Mouse (Mus musculus) bone marrow, adult 2 months (tissue): ENCODE measurements around the gene Neb. TPM values are rescaled to one million over a fixed set of nuclear protein-coding genes. Genes with fewer than 3 reads are reported as not detected.

Source experiments
- H3K27ac ChIP-seq: fragments of 200-500 bp; 2 replicates; pipeline ENCODE4 v1.5.1; 2012; ENCODE audit warnings: low read depth, mild to moderate bottlenecking, control low read depth, inconsistent platforms, low read length; ENCODE audit not compliant: control insufficient read depth, poor library complexity, insufficient read depth
- H3K4me1 ChIP-seq: fragments of 200-500 bp; 2 replicates; pipeline ENCODE4 v1.6.1; 2011; ENCODE audit warnings: low read length; ENCODE audit not compliant: control insufficient read depth, insufficient read depth
- H3K4me3 ChIP-seq: fragments of 200-500 bp; replicated peaks from 2 replicates; pipeline ENCODE3; 2011; ENCODE audit warnings: mild to moderate bottlenecking, low read depth, low read length, control low read depth; ENCODE audit not compliant: control insufficient read depth
- CTCF ChIP-seq: fragments of 200-500 bp; IDR thresholded peaks from 2 replicates; pipeline ENCODE4 v1.5.1; 2011; ENCODE audit warnings: low read length, control low read depth; ENCODE audit not compliant: control insufficient read depth, insufficient read depth
- POLR2A ChIP-seq: fragments of 200-500 bp; IDR thresholded peaks from 2 replicates; pipeline ENCODE4 v1.6.1; 2011; ENCODE audit warnings: low read depth, mild to moderate bottlenecking, control low read depth, low read length, borderline replicate concordance; ENCODE audit not compliant: control insufficient read depth
- WGBS: fragments of 180-500 bp; shearing (Covaris S2); methylation state at CpG from one replicate; pipeline ENCODE4 v1.1.7; 2018; 5-methylcytosine and 5-hydroxymethylcytosine counted together
- polyA plus RNA-seq: library from polyadenylated mRNA; stranded (reverse); fragments of >200 nt; gene quantifications from 2 replicates; pipeline ENCODE4 v1.2.4, GENCODE M21; 2011; ENCODE audit warnings: low replicate concordance; ENCODE audit not compliant: missing spikeins, insufficient read depth, insufficient read length

Gene Neb
- polyA plus RNA-seq, 1 experiment: 4.5 TPM

DNA sequence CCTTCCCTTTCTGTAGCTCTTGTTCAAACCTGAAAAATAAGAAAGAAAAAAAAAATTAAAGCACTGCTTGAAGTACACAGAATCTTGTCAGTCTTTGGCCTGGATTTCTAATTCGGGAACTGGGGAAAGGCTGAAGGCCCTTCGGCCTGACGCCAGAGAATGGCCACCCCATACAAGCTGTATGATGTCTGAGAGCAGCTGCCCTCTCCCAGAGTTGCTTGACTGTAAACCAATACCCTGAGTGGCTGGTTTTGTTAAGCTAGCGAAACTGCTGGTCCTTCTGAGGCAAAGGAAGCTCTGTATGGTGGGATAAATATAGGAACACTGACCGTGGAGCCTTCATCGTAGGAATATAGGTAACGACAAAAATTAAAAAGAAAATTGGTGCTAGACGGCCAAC, 43.2 kb downstream of the Neb start:
- WGBS: 82% methylated on average over 8 of the region's 8 CpGs
- no peaks in the 10 kb centered on the region; the same call in 1 of the 2 replicates for H3K4me1 ChIP-seq
- no peak overlapping the region for H3K27ac ChIP-seq
- TF ChIP-seq POLR2A: no peak
- TF ChIP-seq CTCF: no peak
- H3K4me3 ChIP-seq: no peak overlapping the region

DNA sequence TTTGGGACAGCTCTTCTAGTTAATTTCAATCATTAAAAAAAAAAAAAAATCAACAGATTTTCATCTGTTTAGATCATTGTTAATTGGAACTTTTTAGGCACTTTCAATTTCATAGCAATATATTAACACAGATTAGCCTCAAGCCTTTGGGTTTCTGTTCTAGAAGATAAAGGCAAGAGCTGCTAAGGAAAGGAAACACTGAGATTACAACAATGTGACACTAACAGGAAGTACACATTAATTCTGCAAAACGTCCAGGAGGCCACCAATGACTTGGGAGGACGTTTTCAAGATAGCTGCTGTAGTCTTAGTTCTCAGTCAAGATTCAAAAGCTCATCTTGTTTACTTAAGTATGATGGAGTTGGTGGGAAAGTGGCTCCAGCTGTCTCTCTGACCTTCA, 44.7 kb downstream of the Neb start:
- Histone ChIP-seq H3K27ac (no peak overlapping the region), H3K4me1 (no peaks in the 10 kb centered on the region; the same call in 1 of the 2 replicates), H3K4me3 (no peak overlapping the region)
- no peak for TF ChIP-seq POLR2A
- no peak for TF ChIP-seq CTCF
- WGBS: 1% methylated on average over 2 of the region's 2 CpGs

DNA sequence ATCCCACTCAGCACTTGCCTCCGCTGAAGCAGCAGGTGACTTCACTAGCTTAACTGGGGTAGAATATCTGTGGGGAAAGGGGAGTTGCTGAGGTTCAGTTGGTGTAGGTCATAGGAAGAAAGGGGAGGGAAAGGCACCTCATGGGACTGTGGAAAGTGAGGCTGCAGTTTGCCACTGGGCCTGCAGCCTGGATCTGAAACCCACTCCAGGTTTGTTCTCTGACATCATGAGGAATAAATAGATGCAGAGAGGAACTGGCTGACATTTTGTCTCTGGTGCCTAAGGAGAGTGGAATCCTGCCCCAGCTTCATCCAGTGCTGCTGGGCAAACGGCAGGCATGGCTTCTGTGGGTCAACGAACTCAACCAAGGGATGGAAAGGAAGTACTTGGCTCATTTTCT, 46.5 kb downstream of the Neb start:
- no peak for TF ChIP-seq CTCF
- Histone ChIP-seq H3K27ac (no peak overlapping the region), H3K4me1 (no peaks in the 10 kb centered on the region; the same call in 1 of the 2 replicates), H3K4me3 (no peak overlapping the region)
- WGBS: 84% methylated on average over 3 of the region's 3 CpGs

DNA sequence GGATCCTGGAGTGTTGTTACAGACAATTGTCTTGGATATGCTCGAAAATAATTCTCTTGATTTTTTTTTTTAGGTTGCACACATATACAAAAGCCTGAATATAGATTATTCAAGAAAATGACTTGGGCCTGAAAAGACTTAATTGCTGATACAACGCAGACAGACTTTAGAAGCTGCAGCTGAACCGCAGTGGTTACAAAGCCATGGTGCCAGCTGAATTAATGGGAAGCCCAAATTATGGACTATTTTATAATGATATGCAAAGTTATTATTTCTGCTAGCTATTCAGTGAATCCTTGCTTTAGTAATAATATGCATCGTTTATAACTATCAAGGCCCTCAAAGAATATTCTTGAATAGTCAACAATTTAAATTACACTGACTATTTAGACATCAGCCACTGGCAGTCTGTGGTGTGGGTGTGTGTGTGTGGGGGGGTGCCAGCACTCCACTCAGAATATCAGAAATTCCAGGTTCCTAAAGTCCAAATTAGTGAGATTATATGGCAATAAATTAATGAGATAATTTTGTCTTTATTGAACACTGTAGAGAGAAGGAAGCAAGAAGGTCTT, 50.9 kb downstream of the Neb start:
- H3K27ac ChIP-seq: no peak overlapping the region
- H3K4me1 ChIP-seq: no peaks in the 10 kb centered on the region; the same call in 1 of the 2 replicates
- TF ChIP-seq POLR2A: no peak
- TF ChIP-seq CTCF: no peak
- 73% methylated on average over 4 of the region's 4 CpGs for WGBS
- no peak overlapping the region for H3K4me3 ChIP-seq

DNA sequence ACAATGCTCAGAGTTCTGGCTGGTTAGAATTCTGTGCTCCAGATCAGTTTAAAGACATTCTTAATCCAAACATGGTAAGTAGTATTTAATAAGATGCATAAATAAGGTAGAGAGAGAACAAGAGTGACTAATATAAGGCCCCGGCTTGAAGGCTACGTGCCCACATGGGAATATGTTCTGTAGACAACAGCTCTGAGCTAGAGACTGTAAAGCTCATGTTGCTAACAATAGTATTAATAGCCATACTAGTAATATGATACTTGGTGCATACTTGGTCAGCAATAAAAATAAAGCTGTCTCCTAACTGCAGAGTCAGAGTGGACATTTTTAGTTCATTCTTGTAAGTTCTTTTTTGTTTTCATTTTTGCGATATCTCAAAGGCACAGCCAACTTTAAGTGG, 56.4 kb downstream of the Neb start:
- H3K4me3 ChIP-seq: no peak overlapping the region
- no peaks in the 10 kb centered on the region; the same call in 1 of the 2 replicates for H3K4me1 ChIP-seq
- TF ChIP-seq CTCF: no peak
- TF ChIP-seq POLR2A: no peak
- H3K27ac ChIP-seq: no peak overlapping the region
- 83% methylated on average over 3 of the region's 3 CpGs for WGBS

DNA sequence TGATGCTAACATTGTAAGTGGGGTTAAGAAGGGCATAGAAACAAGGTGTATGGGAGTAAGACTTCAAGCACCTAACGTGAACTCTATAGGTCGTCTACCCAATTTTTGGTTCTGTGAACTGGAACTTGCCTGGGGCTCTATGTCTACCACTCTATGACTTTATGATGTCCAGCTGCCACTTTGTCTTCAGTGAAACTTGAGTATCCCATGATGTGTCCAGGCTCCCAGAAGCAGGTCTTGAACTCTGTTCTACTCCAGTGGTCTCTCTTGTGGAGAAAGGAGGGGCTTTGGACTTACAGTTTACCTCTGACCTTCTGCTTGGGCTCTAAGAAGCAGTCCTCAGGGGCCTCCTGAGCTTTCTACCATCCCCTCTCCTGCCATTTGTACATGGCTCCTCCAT, 58.1 kb downstream of the Neb start:
- Histone ChIP-seq H3K4me3 (no peak overlapping the region), H3K27ac (no peak overlapping the region), H3K4me1 (no peaks in the 10 kb centered on the region; the same call in 1 of the 2 replicates)
- TF ChIP-seq CTCF (no peak), POLR2A (no peak)
- WGBS: 88% methylated on average over 2 of the region's 2 CpGs

DNA sequence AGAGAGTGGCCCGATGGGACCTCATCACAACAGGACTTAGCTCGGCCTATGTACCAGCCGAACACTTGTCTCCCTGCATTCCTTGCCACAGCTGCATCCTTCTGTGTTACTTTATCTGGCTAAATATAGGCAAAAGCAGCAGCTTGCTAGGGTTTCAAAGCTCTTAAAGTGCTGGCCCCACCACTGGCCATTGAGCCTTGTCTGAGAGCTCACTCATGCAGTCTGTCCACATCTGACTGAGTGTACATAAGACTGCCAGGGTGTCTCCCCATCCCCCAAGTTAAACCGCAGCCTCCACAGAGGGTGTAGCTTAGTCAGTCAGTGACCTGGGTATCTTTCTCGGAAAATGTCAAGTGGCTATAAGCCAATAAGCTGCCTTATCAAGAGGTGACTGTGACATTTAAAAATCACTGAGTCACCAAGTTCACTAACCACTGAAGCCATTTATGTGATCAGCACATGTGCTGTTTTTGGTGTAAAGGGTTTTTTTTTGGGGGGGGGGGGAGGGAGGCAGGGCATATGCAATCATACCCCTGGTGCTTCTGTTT, 59.2 kb downstream of the Neb start:
- H3K27ac ChIP-seq: no peak overlapping the region

DNA sequence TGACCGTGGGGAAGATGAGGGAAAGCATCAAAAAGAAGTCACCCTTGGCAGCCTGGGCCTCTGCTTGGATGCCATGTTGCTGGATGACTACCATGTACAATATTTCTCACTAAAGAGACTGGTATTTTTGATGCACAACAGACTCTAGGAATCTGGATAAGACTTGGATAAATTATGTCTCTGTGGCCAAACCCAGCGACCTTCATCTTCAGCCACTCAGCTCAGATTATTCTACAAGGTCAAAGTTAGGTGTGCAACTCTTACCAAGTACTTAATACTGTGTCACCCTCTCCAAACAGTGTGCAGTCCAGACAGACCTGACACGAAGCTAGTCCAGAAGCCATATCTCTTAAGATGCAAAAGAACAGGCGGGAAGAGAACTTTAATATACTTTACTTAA, 60.8 kb downstream of the Neb start:
- no peak overlapping the region for H3K27ac ChIP-seq
- no peak overlapping the region for H3K4me3 ChIP-seq
- H3K4me1 ChIP-seq: no peaks in the 10 kb centered on the region; the same call in none of the 2 replicates
- WGBS: 77% methylated on average over 4 of the region's 4 CpGs
- TF ChIP-seq CTCF (no peak), POLR2A (no peak)

More for the DNA sequence above, 59.2 kb downstream of the Neb start:
- Histone ChIP-seq H3K4me3 (no peak overlapping the region), H3K4me1 (no peaks in the 10 kb centered on the region; the same call in none of the 2 replicates)
- TF ChIP-seq POLR2A (no peak), CTCF (no peak)
- WGBS: 26% methylated on average over 5 of the region's 5 CpGs

DNA sequence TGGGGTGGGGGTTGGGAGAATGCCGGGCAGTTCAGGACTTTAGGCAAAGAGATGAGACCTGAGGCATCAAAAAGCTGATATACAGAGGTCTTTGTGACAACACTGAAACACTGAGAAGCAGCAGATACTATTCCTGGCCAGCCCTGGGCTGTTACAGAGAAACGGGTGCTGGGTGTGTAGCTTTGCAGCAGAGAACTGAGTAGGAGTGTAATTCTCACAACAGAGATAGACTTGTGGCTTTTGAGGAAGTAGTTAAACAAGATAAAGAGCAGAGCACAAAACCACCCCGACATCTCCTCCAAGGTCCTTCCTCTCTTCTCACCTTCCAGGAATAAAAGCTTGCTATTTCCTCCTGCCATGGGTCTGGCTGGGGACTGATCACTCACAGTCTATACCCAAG, 62.5 kb downstream of the Neb start:
- Histone ChIP-seq H3K4me1 (no peaks in the 10 kb centered on the region; the same call in none of the 2 replicates), H3K4me3 (no peak overlapping the region), H3K27ac (no peak overlapping the region)
- WGBS: 15% methylated on average over 3 of the region's 3 CpGs
- TF ChIP-seq CTCF (no peak), POLR2A (no peak)
